Mouse (Mus musculus): ENCODE data around the gene Arfgef2.

The Arfgef2 gene

GRCm38 (mm10) chr2:166856366-166856765, 51.0 kb downstream of the Arfgef2 start:
- in situ Hi-C loops (cut with MboI, MseI), result no loop called here

DNA sequence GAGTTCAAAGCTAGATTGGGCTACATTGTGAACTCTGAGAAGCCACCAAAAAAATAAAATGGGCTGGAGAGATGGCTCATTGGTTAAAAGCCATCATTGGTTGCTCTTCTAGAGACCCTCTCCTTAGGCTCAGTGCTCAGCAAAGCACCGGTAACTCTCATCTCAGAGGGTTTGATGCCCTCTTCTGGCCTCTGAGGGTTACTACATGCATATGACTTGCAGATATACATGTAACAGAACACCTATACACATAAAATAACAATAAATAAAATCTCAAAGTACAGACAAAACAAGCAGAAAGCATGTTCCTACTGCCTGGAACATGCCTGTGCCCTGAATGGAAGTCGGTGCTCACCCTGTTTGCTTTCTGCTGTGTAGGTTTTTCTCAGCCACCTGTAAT, 51.7 kb downstream of the Arfgef2 start:
- in situ Hi-C loops (cut with MboI, MseI), result no loop called here

DNA sequence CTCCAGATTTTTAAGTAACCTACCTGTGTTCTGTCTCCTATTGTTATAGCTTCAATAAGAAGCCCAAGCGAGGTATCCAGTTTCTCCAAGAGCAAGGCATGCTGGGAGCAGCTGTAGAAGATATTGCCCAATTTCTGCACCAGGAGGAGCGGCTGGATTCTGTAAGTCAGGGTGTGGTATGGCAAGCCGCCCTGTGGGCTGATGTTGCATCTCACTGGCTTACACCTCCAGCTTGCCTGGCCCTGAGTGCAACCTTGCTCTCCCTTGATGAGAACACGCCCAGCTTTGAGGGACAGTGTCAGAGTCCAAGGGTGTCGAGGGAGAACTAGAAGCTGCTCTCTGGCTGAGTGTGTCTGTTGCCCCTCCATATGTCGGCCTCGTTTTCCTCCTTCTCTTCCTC, 53.8 kb downstream of the Arfgef2 start:
- in situ Hi-C loops (cut with MboI, MseI), result no loop called here

DNA sequence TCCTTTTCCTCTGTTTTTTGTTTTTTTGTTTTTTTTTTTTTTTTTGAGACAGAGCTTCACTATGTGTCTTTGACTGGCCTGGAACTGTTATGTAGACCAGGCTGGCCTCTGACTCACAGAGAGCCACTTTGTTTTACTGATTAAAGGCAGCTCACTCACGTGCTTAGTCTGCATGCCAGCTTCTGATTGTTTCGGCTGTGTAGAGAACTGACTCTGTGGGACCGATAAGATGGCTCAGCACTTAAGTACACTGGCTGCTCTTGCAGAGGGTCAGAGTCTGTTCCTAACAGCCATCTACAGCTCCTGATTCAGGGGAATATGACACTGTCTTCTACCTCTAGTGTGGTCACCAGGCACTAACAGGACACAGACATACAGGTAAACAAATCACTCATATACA, 57.1 kb downstream of the Arfgef2 start:
- in situ Hi-C loops (cut with MboI, MseI), result no loop called here

GRCm38 (mm10) chr2:166865476-166865875, 60.1 kb downstream of the Arfgef2 start:
- in situ Hi-C loops (cut with MboI, MseI), result loop anchor here in 1 of 2 experiments (5.0 kb wide), 1 partner anchor 682 kb away; no protein-coding TSS in a partner anchor

DNA sequence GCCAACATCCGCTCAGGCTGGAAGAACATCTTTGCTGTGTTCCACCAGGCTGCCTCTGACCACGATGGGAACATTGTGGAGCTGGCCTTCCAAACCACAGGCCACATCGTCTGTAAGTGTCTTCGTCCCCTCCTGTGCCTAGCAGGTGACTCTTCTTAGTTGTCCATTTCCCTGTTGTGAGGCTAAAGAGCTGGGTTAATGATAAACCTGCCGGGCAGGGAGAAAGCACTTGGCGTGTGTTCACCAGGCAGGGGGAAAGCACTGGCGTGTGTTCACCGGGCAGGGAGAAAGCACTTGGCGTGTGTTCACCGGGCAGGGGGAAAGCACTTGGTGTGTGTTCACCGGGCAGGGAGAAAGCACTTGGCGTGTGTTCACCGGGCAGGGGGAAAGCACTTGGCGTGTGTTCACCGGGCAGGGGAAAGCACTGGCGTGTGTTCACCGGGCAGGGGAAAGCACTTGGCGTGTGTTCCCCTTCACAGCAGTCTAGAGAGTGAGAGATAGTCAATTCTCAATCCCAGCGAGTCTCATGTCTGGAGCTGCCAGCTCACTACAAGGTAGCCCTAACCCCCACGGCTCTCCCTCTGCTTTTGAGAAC, 65.0 kb downstream of the Arfgef2 start:
- in situ Hi-C loops (cut with MboI, MseI), result no loop called here

GRCm38 (mm10) chr2:166870899-166871298, 65.5 kb downstream of the Arfgef2 start:
- in situ Hi-C loops (cut with MboI, MseI), result no loop called here

GRCm38 (mm10) chr2:166874675-166875280, 69.4 kb downstream of the Arfgef2 start:
- in situ Hi-C loops (cut with MboI, MseI), result no loop called here

DNA sequence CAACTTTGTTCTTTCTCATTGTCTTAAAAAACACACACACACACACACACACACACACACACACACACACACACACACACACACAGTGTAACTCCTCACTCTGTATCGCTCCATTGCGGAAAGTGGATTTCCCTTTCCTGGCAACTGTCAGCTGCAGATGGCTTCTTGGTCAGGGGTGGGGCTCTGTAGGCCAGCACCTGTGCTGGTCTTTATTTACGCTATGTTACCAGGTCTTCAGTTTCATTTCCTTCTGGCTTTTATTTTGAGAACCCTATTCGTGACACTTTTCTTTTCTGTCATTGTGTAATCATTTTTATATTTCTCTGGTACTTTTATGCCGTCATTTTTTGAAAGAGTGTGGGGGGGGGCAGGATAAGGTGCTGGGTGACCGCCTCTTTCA, 70.2 kb downstream of the Arfgef2 start:
- in situ Hi-C loops (cut with MboI, MseI), result no loop called here

- in situ Hi-C loops (cut with MboI, MseI), result no loop called here
These were observed 70.9 kb downstream of the Arfgef2 start for GRCm38 (mm10) chr2:166876331-166876730.

DNA sequence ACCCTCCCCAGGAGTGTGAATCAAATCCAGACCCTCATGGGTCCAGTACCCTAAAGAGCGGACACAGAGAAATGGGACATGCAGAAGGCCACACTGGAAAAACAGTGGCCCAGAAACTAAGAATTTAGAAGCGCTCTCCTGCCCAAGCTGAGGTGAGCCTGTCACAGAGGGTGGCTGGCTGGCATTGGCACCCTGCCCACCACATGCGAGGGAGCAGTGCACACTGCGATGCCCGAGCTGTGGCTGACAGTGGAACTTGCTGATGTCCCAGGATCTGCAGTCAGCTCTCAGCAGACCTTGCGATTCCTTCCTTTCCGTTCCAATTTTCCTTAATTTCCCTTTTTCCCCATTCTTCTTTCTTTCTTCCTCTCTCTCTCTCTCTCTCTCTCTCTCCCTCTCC, 79.7 kb downstream of the Arfgef2 start:
- in situ Hi-C loops (cut with MboI, MseI), result loop anchor here in 1 of 2 experiments (10.0 kb wide), 1 partner anchor 300 kb away; no protein-coding TSS in a partner anchor

DNA sequence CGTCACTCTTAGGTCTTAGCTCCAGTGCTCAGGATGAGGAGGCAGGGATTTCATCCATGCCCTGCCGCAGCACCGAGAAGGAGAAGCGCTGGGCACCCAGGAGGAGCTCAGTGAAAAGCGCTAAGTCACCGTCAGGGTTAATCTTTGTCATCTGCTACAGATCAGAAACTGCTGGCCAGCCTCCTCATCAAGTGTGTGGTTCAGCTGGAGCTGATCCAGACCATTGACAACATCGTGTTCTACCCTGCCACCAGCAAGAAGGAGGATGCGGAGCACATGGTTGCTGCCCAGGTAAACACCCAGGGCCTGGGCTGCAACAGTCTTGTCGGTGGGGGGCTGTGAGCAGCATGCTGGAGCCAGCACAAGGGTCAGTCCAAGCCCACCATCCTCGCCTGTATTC, 80.2 kb downstream of the Arfgef2 start:
- in situ Hi-C loops (cut with MboI, MseI), result loop anchor here in 1 of 2 experiments (10.0 kb wide), 1 partner anchor 301 kb away; no protein-coding TSS in a partner anchor

GRCm38 (mm10) chr2:166886231-166886630, 80.8 kb downstream of the Arfgef2 start:
- in situ Hi-C loops (cut with MboI, MseI), result loop anchor here in 1 of 2 experiments (10.0 kb wide), 1 partner anchor 301 kb away; no protein-coding TSS in a partner anchor

GRCm38 (mm10) chr2:166887816-166888215, 82.4 kb downstream of the Arfgef2 start:
- in situ Hi-C loops (cut with MboI, MseI), result loop anchor here in 1 of 2 experiments (10.0 kb wide), 1 partner anchor 303 kb away; no protein-coding TSS in a partner anchor

DNA sequence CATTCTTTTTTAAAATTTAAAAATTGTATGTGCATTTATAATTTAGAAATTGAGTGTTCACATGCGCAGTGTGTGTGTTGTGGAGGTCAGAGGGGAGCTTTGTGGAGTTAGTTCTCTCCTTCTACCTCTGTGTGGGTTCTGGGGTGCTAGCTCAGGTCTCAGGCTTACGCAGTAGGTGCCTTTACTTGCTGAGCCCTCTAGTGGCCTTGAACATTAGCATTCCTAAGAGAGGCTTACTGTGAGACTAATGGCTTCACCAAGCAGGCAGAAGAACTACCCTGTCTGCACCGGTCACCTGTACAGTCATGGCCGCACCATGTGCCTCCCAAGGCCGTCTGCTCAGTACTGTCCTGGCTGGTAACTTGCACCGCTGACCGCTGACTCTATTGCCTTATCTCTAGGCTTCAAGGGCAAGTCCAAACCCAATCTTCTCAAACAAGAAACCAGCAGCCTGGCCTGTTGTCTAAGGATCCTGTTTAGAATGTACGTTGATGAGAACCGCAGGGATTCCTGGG, 86.0 kb downstream of the Arfgef2 start:
- in situ Hi-C loops (cut with MboI, MseI), result no loop called here

DNA sequence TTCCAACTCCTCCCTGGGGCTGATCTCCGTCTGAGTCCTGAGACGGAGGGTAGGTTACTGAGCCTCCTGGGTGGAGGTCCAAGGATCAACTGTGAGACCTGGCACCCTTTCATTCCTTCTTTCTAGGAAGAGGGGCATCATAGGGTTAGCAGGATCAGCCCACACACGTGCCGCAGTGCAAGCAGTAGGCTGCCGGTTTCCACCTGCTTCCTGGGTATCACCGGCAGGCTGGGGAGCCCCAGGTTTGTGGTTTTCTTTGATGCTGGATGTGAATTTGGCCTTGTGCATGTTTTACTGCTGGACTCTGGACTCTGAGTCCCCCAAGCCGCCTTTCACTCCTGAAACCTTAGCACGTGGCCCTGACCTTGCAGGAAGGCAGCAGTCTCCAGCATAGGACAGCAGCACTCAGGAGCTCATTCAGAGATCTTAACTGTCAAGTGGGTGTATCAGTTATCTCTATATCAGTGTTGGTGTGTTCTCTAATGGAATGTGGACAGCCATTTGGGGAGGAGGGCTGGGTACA, 86.8 kb downstream of the Arfgef2 start:
- in situ Hi-C loops (cut with MboI, MseI), result no loop called here

DNA sequence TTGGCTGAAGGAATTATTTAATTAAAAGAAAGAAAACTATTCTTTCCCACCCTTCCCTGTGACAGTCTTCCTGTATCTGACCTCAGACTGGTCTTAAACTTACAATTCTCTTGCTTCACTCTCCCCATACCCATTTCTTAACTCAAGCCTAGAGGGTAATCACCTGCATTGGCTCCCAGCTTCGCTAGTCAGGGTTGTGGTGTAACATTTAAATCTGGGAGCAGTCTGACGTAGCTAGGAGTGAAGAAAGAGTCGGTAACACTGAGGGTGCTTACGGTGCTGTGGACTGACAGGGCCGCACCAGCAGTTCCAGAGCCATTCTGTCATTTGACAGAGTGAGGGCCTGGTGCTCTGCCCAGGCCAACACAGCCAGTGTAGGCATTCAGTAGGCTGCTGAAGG, 87.6 kb downstream of the Arfgef2 start:
- in situ Hi-C loops (cut with MboI, MseI), result no loop called here

DNA sequence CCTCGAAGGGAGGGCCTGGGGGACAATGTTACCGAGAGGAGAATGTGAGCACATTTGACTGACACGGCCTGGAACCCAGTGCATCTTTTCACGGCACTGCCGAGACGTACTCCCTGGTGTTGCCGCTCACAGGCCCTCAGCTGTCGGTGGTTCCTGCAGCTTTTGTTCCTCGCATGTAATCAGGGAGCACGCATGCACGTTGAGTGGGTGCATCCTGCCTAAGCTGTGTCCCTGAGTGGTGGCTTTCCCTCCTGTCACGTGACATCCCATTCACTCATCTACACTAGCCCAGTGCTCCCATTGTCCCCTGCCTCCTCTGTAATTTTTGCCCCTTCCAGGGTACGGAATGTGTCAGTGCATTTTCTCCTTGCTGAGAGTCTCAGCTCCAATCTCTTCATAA, 91.0 kb downstream of the Arfgef2 start:
- in situ Hi-C loops (cut with MboI, MseI), result no loop called here

- in situ Hi-C loops (cut with MboI, MseI), result no loop called here
These were observed 91.6 kb downstream of the Arfgef2 start for GRCm38 (mm10) chr2:166896974-166897373.

DNA sequence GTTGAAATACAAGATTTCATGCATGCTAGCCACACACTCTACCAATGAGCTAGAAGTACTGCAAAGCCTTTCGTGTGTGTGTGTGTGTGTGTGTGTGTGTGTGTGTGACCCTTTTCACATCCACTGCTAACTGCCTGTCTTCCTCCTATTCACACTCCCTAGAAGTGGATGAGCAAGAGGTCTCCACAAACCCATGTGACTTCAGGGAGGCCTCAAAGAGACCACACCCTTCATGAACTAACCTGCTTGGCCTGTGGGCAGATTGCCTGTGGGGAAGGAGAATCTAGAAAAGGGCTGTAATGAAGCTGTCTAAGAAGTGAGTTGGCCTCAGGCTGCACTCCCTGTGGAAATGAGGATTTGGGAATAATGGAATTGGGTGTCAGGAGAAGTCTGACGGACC, 93.8 kb downstream of the Arfgef2 start:
- in situ Hi-C loops (cut with MboI, MseI), result no loop called here

DNA sequence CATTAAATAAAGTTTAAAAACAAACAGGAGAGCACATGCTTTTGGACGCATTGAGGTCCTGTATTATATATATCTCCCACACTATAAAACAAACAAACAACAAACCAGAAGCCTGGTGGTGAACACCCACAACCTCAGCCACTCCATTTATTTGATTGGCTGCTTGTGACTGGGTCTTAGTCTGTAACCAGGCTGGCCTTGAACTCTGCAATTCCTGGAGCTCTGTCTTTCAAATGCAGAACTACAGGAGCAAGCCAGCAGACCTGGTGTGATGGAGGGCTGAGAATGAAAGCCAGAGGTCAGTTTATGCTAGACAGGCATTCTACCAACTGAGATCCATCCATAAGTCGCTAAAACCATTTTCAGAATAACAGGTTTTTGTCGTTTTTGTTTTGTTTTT, 94.4 kb downstream of the Arfgef2 start:
- in situ Hi-C loops (cut with MboI, MseI), result loop anchor here in 1 of 2 experiments (10.0 to 25.0 kb wide), 2 partner anchors 1035 to 1313 kb away; partner anchors contain the start of genes Adnp and Ptpn1

- in situ Hi-C loops (cut with MboI, MseI), result loop anchor here in 1 of 2 experiments (10.0 to 25.0 kb wide), 2 partner anchors 1034 to 1311 kb away; partner anchors contain the start of genes Adnp and Ptpn1
These were observed 95.6 kb downstream of the Arfgef2 start for GRCm38 (mm10) chr2:166900792-166901505.

Measured in T-helper 17 cell (primary cell).